Mouse (Mus musculus) hematopoietic stem cell, adult 5-6 weeks (primary cell): Measurements from ENCODE around the gene Galnt12. TPM values are rescaled to one million over a fixed set of nuclear protein-coding genes. Genes with fewer than 3 reads are reported as not detected.
"Not testable (repeated sequence)": the region's sequence is repeated elsewhere in the genome, so short reads cannot be mapped to it uniquely, and the experiment has no call there.

Experiments used
- ATAC-seq, 2 experiments: fragments of 125-278 bp in 1 of 2; replicated peaks in 1 of 2; 2 replicates each; pipeline ENCODE4 v1.8.0; 2016 to 2017; ENCODE audit warnings: inconsistent platforms in 2 of 2, mild to moderate bottlenecking in 2 of 2, moderate number of reproducible peaks in 2 of 2, low read depth in 1 of 2, moderate TSS enrichment in 1 of 2; ENCODE audit not compliant: low FRiP score in 2 of 2, poor library complexity in 2 of 2, severe bottlenecking in 2 of 2, insufficient read depth in 1 of 2, low TSS enrichment in 1 of 2
- total RNA-seq: library from RNA; stranded (forward); fragments of 172-1452, 232-1000 nt; gene quantifications from 2 replicates; pipeline ENCODE4 v1.2.3, GENCODE M21; 2017

Gene Galnt12
- total RNA-seq: 12.7 and 17.6 TPM in 2 replicates

- ATAC-seq: peak in 1 of 2 experiments; percentile 43; a peak in 2 of 4 replicates
Measured at GRCm38 (mm10) chr4:47091493-47092386, at the start of gene Galnt12. Gene Galnt12 (plus strand): TSS chr4:47091909.

DNA sequence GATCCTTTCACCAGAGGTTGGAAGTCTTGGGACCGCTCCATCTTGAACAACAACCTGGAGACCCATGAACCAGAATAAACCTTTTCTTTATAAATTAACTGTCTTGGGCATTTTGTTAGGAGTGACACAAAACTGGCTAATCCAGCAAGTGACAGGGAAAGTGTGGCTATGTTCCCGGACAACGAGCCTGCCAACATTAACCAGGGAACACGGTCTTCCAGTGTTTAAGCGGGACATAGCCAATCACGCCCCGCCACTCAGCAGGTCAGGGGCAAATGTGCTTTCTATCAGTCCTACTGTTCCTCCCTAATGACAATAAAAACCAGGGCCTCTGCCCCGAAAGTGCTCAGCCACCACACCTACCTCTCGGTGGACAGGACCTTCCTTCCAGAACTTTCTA lies 47.8 kb upstream of the Galnt12 start:
- ATAC-seq: no peak

GRCm38 (mm10) chr4:47046974-47047373 lies 44.7 kb upstream of the Galnt12 start:
- ATAC-seq: no peak

DNA sequence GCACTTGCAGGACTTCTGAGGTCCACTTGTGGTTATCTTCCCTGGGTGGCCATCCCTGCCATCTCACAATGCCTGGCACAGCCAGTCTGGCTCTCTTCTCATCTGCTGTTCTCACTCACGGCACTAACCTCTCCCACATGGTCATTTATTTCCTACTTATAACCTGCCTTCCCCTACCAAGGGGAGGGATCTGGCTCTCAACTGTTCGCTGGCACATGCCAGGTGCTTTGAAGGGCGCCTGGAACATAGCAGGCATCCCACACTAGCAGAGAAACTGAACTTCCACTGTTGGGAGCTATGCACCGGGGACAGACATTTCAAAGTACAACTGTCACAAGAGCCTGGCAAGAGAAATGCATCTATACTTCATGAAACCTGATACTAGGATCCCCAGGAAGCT lies 43.9 kb upstream of the Galnt12 start:
- no peak for ATAC-seq

GRCm38 (mm10) chr4:47049216-47049615 lies 42.5 kb upstream of the Galnt12 start:
- ATAC-seq: no peak

DNA sequence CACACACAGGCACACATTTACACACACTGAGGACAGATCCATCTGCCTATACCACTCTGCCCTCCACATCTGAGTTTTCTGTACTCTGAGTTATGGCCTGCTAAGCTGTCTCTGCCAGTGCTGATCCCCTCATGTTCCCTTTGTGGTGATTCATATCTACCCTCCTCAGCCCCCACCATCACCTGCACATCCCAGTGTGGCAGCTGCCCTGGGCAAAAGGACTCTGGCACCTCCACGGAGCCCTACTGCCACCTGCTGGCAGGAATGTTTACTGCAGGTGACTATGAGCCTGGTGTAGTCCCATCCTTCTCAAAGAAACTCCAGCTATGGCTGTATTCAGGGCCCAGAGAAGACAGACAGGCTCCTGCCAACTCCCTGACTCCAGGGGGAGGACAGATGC lies 41.5 kb upstream of the Galnt12 start:
- ATAC-seq: peak; percentile 58 to 73

GRCm38 (mm10) chr4:47050642-47051381 lies 40.9 kb upstream of the Galnt12 start:
- ATAC-seq: no peak

DNA sequence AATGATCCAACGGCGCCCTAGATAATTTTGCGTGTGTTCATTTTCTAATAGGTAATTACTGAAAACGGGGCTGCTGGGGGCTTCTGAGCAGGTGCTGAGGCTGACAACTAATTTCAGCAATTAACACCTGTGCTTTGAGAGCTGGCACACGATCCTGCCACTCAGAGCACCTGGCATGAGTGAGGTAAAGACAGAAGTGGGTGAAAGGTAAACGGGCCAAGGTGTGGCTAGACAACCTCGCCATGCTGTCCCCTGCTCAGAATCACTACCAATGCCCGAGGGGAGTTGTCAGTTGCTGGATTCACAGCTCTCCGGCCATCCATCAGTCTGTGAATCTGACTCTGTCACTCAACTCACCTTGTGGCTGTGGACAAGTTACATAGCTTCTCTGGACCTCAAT lies 39.8 kb upstream of the Galnt12 start:
- no peak for ATAC-seq

DNA sequence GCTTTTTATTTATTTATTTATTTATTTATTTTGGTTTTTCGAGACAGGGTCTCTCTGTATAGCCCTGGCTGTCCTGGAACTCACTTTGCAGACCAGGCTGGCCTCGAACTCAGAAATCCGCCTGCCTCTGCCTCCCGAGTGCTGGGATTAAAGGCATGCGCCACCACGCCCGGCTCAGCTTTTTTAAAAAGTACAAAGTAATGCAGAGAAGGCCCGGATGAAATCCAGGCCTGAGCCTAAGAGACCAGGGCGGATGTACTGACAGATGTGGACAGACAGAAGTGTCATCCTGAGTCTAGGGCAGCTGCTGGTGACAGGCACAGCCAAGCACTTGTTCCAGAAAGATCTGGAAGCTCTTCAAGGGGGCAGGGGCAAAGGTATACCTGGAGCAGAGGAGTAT lies 36.5 kb upstream of the Galnt12 start:
- ATAC-seq: not testable (repeated sequence)

DNA sequence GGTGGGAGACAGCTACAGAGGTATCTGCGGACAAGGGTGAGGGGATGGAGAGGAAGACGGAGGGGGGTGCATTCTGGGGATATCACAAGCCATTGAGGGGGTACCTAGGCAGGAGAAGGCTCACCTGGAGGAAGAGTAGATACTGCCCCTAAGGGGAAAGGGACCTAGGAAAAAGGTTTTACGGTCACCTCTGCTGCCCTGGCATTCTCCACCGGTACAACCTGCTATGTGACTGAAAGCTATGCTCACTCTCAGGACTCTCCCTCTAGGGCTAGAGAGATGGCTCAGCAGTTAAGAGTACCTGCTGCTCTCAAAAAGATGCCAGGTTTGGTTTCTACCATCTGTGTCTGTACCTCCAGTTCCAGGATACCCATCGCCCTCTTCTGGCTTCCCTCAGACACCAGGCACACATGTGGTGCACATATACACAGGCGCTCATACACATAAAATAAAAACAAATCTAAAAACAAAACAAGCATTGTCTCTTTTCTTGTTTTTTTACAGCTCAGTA lies 36.1 kb upstream of the Galnt12 start:
- ATAC-seq: no peak

GRCm38 (mm10) chr4:47056791-47057509 lies 34.8 kb upstream of the Galnt12 start, which contains the start of gene Anks6:
Gene Anks6 (minus strand): TSS chr4:47057427.
- ATAC-seq: peak; percentile 41 to 53; a peak in 1 of 4 replicates

DNA sequence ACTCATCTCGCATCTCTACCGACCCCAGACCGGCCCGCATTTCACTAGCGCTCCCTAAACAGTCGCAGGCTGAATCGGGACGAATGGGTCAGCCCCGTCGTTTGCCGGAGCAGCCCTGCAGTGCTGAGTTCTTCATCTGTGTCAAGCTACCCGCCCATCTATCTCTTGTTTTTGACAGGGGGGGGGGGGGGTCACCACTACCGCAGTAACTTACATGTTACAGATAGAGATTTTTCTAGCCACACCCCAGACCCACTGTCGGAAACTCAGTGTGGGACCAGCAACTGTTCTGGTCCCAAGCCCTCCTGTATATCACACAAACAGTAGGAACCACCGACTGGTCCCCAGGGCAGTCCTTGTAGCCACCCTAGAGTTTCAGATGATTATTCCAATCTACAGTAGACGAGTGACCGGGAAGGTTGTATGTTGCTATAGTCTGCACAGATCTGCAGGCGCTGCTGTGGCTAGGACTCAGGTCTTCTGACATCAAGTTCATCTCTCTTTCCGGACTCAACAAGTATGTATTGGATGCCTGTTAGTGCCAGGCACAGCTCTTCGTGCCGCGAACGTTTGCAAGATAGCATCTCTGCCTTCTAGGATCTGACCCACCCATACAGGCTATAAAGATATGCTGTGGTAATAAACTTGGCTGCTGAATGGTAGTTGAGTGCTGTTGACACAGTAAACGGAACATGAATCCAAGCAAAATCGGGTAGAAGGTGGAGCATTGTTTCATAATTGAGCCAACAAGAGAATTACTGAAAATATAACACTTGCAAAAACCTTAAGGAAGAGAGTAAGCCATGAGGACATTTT lies 34.0 kb upstream of the Galnt12 start:
- peak in 1 of 2 experiments; percentile 25; a peak in 1 of 4 replicates for ATAC-seq

GRCm38 (mm10) chr4:47060900-47061299 lies 30.8 kb upstream of the Galnt12 start:
- ATAC-seq: no peak

DNA sequence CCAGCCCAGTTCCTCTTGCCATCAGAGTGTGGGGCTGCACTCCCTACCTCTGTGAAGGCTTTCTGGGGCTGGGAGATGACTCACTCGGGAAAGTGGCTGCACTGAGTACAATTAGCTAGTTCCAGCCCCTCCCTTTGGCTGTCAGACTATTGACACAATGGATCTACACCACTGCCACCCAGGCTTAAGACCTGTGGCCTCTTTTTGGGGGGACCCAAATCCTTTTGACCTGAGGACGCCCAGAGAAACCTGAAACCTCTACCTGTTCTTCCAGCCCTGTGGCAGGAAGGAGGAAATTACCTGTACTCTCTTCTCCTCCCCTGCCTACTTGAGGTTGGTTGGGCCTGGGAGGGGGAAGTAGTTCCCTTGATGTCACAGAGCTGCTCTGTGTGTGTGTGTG lies 16.7 kb upstream of the Galnt12 start:
- ATAC-seq: no peak

GRCm38 (mm10) chr4:47079997-47080646 lies 11.6 kb upstream of the Galnt12 start:
- ATAC-seq: peak; percentile 31 to 71; a peak in 1 of 4 replicates

DNA sequence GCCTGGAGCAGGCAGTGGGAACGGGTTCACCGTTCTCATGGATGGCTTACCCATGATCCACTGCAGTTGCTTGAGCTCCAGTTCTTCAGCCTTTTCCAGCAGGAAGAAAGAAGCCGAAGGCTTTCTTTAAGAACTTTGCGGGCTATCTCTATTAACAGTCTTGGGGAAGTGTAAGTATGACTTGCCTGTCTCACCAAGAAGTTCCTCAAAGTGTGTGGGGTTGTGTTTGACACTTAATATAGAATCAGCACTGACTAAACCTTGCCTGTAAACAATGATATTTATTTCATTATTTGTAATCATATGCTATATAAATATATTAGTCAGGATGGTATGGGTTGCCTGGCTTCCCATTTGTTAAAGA lies 11.1 kb upstream of the Galnt12 start:
- 0 out of 4 replicates have a peak, but pooled peaks of 1 of the 2 experiments have one; percentile 28 for ATAC-seq
